In genomic region chr13:43303161-43303965, GRCm38 (mm10) we compare ENCODE assay signal across 8 mouse cellular contexts. TPM values are rescaled to one million over a fixed set of nuclear protein-coding genes. Genes with fewer than 3 reads are reported as not detected.
DNase-seq lines count a peak whose midpoint lies in the region; ATAC-seq and TF ChIP-seq lines count a peak whose summit lies in the region.

No protein-coding gene starts in this region.

- no peaks in the 10 kb centered on the region for H3K9me3 ChIP-seq in embryonic facial prominence, embryonic 11.5 days (replicated peaks; ENCODE audit: control insufficient read depth, low read length)
- no peaks in the 10 kb centered on the region for H3K9me3 ChIP-seq in heart, postnatal 0 days (replicated peaks; ENCODE audit: control insufficient read depth, low read length)
- H3K9me3 ChIP-seq in midbrain, embryonic 10.5 days (replicated peaks): no peaks in the 10 kb centered on the region
- H3K9me3 ChIP-seq in stomach, embryonic 15.5 days: no peaks in the 10 kb centered on the region

- peaks cover 28% of the 10 kb centered on the region for H3K27me3 ChIP-seq in embryonic facial prominence, embryonic 11.5 days (ENCODE audit: control insufficient read depth, insufficient read depth, low read length)
- H3K27me3 ChIP-seq in heart, postnatal 0 days (ENCODE audit: control insufficient read depth, insufficient read depth, low read length): no peaks in the 10 kb centered on the region
- H3K27me3 ChIP-seq in midbrain, embryonic 10.5 days (ENCODE audit: low read depth, poor library complexity, severe bottlenecking): peaks cover 83% of the 10 kb centered on the region
- 0 out of 2 replicates have a peak, but pooled peaks cover 7% of the 10 kb centered on the region for H3K27me3 ChIP-seq in stomach, embryonic 15.5 days (replicated peaks)

- intact Hi-C loops in left cerebral cortex, postnatal 14 days (cut with DNase I): loop anchor here (5.0 kb wide), 4 partner anchors 41 to 116 kb away; partner anchors contain the start of gene Nol7

- peaks cover 5% of the 10 kb centered on the region for H3K4me1 ChIP-seq in embryonic facial prominence, embryonic 11.5 days (ENCODE audit: control insufficient read depth, insufficient read depth, low read length)
- H3K4me1 ChIP-seq in heart, postnatal 0 days (ENCODE audit: control insufficient read depth, insufficient read depth): peaks cover 25% of the 10 kb centered on the region
- H3K4me1 ChIP-seq in midbrain, embryonic 10.5 days: peaks cover 42% of the 10 kb centered on the region
- H3K4me1 ChIP-seq in stomach, embryonic 15.5 days: peaks cover 28% of the 10 kb centered on the region

- peak overlapping the region; percentile 62 for H3K4me3 ChIP-seq in embryonic facial prominence, embryonic 11.5 days (ENCODE audit: low read depth, low read length)
- peak overlapping the region; percentile 88 for H3K4me3 ChIP-seq in heart, postnatal 0 days (ENCODE audit: low read depth, low read length)
- peak overlapping the region; percentile 78 for H3K4me3 ChIP-seq in midbrain, embryonic 10.5 days
- peak overlapping the region; percentile 69 for H3K4me3 ChIP-seq in stomach, embryonic 15.5 days (replicated peaks)

- peak; percentile 20 for ATAC-seq in activated CD4-positive, CD25-positive, alpha-beta regulatory T cell, adult 4 months
- ATAC-seq in embryonic facial prominence, embryonic 11.5 days (replicated peaks; ENCODE audit: insufficient number of reproducible peaks, low FRiP score, low TSS enrichment, low read depth): peak; percentile 17
- peak; percentile 21 for ATAC-seq in heart, postnatal 0 days (ENCODE audit: insufficient read depth, low read depth)
- peak; percentile 25 for ATAC-seq in stomach, embryonic 15.5 days (ENCODE audit: insufficient read depth, low FRiP score, low read depth)

- peak overlapping the region; percentile 68 for H3K9ac ChIP-seq in embryonic facial prominence, embryonic 11.5 days (replicated peaks; ENCODE audit: low read length)
- peak overlapping the region; percentile 81 for H3K9ac ChIP-seq in heart, postnatal 0 days (replicated peaks; ENCODE audit: low read depth, low read length)
- H3K9ac ChIP-seq in stomach, embryonic 15.5 days: peak overlapping the region; percentile 65

- H3K27ac ChIP-seq in embryonic facial prominence, embryonic 11.5 days (replicated peaks; ENCODE audit: low read depth, low read length): peak overlapping the region; percentile 43; the same call in 1 of the 2 replicates
- H3K27ac ChIP-seq in heart, postnatal 0 days (ENCODE audit: low read depth): peak overlapping the region; percentile 92
- H3K27ac ChIP-seq in midbrain, embryonic 10.5 days (replicated peaks): peak overlapping the region; percentile 80
- H3K27ac ChIP-seq in stomach, embryonic 15.5 days: peak overlapping the region; percentile 81

- no peak for TF ChIP-seq EP300 in heart, postnatal 0 days (IDR thresholded peaks at IDR 0.05; ENCODE audit: low read depth)

- WGBS in embryonic facial prominence, embryonic 11.5 days: under 1% methylated on average over 73 of the region's 78 CpGs
- WGBS in heart, postnatal 0 days: under 1% methylated on average over 70 of the region's 78 CpGs
- under 1% methylated on average over 78 of the region's 78 CpGs for WGBS in midbrain, embryonic 10.5 days
- WGBS in stomach, embryonic 15.5 days: under 1% methylated on average over 78 of the region's 78 CpGs

- H3K4me2 ChIP-seq in embryonic facial prominence, embryonic 11.5 days (ENCODE audit: low read depth, low read length): peak overlapping the region; percentile 96
- peak overlapping the region; percentile 99 for H3K4me2 ChIP-seq in heart, postnatal 0 days (ENCODE audit: low read depth, low read length)
- peak overlapping the region; percentile 100 for H3K4me2 ChIP-seq in stomach, embryonic 15.5 days

- peak; percentile 39 to 56 for DNase-seq in frontal cortex, postnatal 10 days (ENCODE audit: low spot score in 2 of 2)
- no peak for DNase-seq in frontal cortex, postnatal 36 days (ENCODE audit: low spot score in 2 of 2)
- DNase-seq in embryonic facial prominence, embryonic 11.5 days (ENCODE audit: low spot score): peak; percentile 33
- no peak for DNase-seq in heart, postnatal 0 days (ENCODE audit: low spot score)
- DNase-seq in left cerebral cortex, postnatal 14 days (ENCODE audit: low spot score in 2 of 2): peak; percentile 39 to 53
- DNase-seq in midbrain, embryonic 10.5 days (ENCODE audit: low spot score): no peak

- no peaks in the 10 kb centered on the region for H3K36me3 ChIP-seq in embryonic facial prominence, embryonic 11.5 days (replicated peaks; ENCODE audit: control insufficient read depth, insufficient read depth, low read depth, low read length)
- no peaks in the 10 kb centered on the region for H3K36me3 ChIP-seq in heart, postnatal 0 days (replicated peaks; ENCODE audit: control insufficient read depth, insufficient read depth, low read length)
- H3K36me3 ChIP-seq in midbrain, embryonic 10.5 days: no peaks in the 10 kb centered on the region
- no peaks in the 10 kb centered on the region for H3K36me3 ChIP-seq in stomach, embryonic 15.5 days

- no peak for TF ChIP-seq CTCF in heart, postnatal 0 days (IDR thresholded peaks at IDR 0.05; ENCODE audit: low read depth)

RNA-seq across cellular contexts. Expression of gene Gfod1, which starts 0.6 kb away (rescaled TPM):
- 1 to 10 TPM; 2.5 to 4.0 TPM for polyA plus RNA-seq in activated CD4-positive, CD25-positive, alpha-beta regulatory T cell, adult 4 months (2017; shearing (Covaris generic))
- 0.50 and 0.63 TPM in 2 replicates for polyA plus RNA-seq in embryonic facial prominence, embryonic 11.5 days (2014; fragmentation: Nextera tagmentation; extraction: Ambion mirVana)
- total RNA-seq in heart, postnatal 0 days (2014; rRNA removed; ENCODE audit: low replicate concordance): 14.4 and 20.5 TPM in 2 replicates
- 1.5 and 2.5 TPM in 2 replicates for polyA plus RNA-seq in heart, postnatal 0 days (2015; fragmentation: Nextera tagmentation; extraction: Ambion mirVana)
- 10 to 100 TPM; 59.1 to 69.9 TPM for total RNA-seq in left cerebral cortex, postnatal 14 days (2021)
- polyA plus RNA-seq in midbrain, embryonic 10.5 days (2016; fragmentation: Nextera tagmentation; extraction: Ambion mirVana): 0.10 and 0.37 TPM in 2 replicates
- 0.45 and 0.73 TPM in 2 replicates for polyA plus RNA-seq in stomach, embryonic 15.5 days (2015; fragmentation: Nextera tagmentation; extraction: Ambion mirVana)

Comparison
In these comparisons a context has a peak if more than half of its experiments do, and no peak if none do; other contexts are left out.
1. DNase-seq: peak in frontal cortex, postnatal 10 days (2 of 2), embryonic facial prominence, embryonic 11.5 days (single experiment) and left cerebral cortex, postnatal 14 days (2 of 2); none in frontal cortex, postnatal 36 days (0 of 2), heart, postnatal 0 days (single experiment) and midbrain, embryonic 10.5 days (single experiment).
2. Peak in every context shown above with its lines, with median percentiles within 50 percentile points of each other: ATAC-seq, H3K27ac ChIP-seq, H3K4me2 ChIP-seq, H3K4me3 ChIP-seq and H3K9ac ChIP-seq.